Mouse (Mus musculus): ENCODE measurements around the gene Bckdha. TPM values are rescaled to one million over a fixed set of nuclear protein-coding genes. Genes with fewer than 3 reads are reported as not detected.

Gene Bckdha
- total RNA-seq (2014; fragmentation: Nextera tagmentation) (6.0 and 7.8 TPM in 2 replicates), total RNA-seq (2017) (20.4 and 23.8 TPM in 2 replicates), polyA plus RNA-seq (2012) (36.6 and 44.1 TPM in 2 replicates)

DNA sequence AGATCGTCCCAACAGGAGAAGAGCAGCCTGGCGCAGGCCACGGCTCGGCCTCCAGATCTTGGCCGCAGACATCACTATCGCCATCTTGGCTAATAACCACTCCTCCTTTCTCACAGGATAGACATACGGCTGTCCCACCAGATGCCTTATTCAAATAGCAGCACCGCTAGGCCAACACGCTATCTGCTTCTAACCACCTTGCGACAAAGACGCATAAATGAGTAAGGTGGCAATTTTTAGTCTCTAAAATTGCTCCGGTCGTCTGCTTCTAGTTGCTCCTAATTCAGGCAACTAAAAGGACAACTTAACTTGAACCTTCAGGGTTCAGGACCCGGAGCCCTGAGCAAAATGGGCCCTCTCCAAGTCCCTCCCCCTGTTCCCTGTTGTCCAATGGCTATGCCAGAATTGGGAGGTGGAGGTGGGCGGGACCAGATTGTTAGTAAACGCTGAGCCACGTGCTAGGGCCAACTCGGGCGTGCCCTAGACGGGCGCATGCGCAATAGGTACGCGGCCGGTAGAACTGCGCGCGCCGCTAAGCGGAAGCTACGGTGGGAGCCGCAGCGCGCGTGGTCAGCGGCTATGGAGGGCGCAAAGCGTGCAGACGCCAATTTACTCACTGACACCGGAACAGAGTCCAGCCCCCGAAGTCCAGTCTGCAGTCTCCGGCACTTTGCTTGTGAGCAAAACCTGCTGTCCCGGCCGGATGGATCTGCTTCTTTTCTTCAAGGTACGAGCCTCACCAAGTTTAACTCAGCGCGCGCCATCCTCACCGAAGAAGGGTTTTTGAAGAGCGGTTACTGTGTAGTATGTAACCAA, at the start of gene Bckdha, which contains the start of gene Exosc5:
TSS of gene Bckdha (minus strand) at position 325 of the 816 bp plus-strand sequence.
TSS of gene Exosc5 (plus strand) at position 508 of the 816 bp plus-strand sequence.
- Histone ChIP-seq H3K27me3 (ENCODE audit: insufficient read depth, low read length) (no peaks in the 10 kb centered on the region), H3K9me3 (replicated peaks) (no peaks in the 10 kb centered on the region), H3K36me3 (replicated peaks) (peaks cover 40% of the 10 kb centered on the region), H3K4me1 (ENCODE audit: insufficient read depth, low read depth, low read length) (peaks cover 59% of the 10 kb centered on the region), H3K4me3 (ENCODE audit: low read depth, low read length) (peak within 1 kb of the TSS; percentile 77)
- DNase-seq (ENCODE audit: low spot score) (peak; percentile 94), ATAC-seq (ENCODE audit: extremely low read depth, insufficient number of reproducible peaks, low FRiP score, poor library complexity, severe bottlenecking) (peak; percentile 98)
- TF ChIP-seq TAL1 (conservative IDR thresholded peaks at IDR 0.05; ENCODE audit: low read depth, low read length), result no peak
- TF ChIP-seq GATA2 (IDR thresholded peaks at IDR 0.05; ENCODE audit: borderline replicate concordance, low read depth, low read length), result no peak
- TF ChIP-seq POLR2AphosphoS5 (IDR thresholded peaks at IDR 0.05; ENCODE audit: insufficient replicate concordance, low read depth, low read length), result no peak
- no peak for TF ChIP-seq CTCF (IDR thresholded peaks at IDR 0.05; ENCODE audit: low read depth, low read length)
- no peak for TF ChIP-seq GATA1 (IDR thresholded peaks at IDR 0.05; ENCODE audit: borderline replicate concordance, low read length)

DNA sequence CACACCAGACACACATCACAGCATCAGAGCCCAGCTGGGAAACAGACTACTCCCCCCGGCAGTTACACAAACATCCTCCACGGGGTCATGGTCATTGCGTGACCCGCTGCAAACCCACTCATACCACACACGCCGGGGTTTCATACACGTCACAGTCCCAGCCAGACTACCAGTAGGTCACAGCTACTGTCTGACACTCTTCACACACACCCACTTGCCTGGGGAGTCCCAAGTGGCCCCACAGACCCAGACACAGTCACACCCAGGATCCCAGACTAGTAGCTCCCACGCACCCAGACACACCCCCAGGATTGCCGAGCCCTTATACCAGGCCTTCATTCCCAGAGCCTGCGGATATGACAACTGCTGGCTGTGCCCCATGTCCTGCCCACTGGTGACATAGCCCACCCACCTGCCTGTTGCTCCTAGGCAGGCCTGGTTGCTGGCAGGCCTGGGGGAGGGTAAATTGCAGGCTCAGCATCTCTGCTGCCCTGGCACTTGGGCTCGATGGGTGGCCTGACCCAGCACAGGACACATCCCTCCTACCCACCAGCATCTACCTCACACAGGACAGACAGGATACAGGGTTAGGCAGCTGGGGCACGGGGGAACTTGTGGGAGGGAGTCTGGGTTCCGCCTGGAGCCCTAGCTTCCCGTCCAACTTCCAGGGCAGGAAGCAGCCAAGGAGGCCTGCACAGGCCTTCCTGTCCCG, 49.0 kb upstream of the Bckdha start:
- H3K4me1 ChIP-seq (ENCODE audit: insufficient read depth, low read depth, low read length), result peaks cover 90% of the 10 kb centered on the region
- H3K36me3 ChIP-seq (replicated peaks), result peaks cover 98% of the 10 kb centered on the region
- H3K27me3 ChIP-seq (ENCODE audit: insufficient read depth, low read length), result no peaks in the 10 kb centered on the region
- peak overlapping the region; percentile 5; the same call in 1 of the 2 replicates for H3K4me3 ChIP-seq (ENCODE audit: low read depth, low read length)
- DNase-seq (ENCODE audit: low spot score), result no peak
- H3K9me3 ChIP-seq (replicated peaks), result no peaks in the 10 kb centered on the region
- ATAC-seq (ENCODE audit: extremely low read depth, insufficient number of reproducible peaks, low FRiP score, poor library complexity, severe bottlenecking), result no peak
- TF ChIP-seq POLR2AphosphoS5 (IDR thresholded peaks at IDR 0.05; ENCODE audit: insufficient replicate concordance, low read depth, low read length) (peak; percentile 47), CTCF (IDR thresholded peaks at IDR 0.05; ENCODE audit: low read depth, low read length) (no peak)

DNA sequence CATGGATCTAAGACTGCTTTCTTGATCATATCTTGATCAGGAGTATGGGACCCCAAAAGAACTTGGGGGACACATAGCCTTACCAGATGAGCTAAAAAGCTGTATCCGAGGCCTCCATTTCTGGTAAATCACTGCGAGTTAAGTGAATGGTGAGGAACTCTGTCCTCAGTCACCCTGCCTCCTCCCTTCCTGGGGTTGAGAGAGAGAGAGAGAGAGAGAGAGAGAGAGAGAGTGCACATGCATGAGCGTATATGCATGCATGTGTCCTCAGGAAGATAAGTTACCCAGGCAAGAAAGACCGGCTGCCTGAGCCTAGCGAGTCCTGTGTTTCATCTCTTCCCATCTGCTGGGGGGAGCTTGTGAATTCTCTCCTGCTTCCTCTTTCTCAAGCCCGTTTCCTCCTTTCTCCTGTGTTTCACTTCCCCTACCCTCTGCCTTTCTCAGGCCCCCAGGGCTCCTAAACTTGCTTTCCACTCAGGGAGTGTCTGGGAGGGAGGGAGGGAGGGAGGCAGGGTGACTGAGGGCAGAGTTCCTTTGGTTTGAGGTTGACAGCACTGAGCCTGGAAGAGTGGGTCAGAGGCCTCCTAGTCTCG, 47.9 kb upstream of the Bckdha start:
- Histone ChIP-seq H3K4me3 (ENCODE audit: low read depth, low read length) (no peak overlapping the region), H3K27me3 (ENCODE audit: insufficient read depth, low read length) (no peaks in the 10 kb centered on the region), H3K9me3 (replicated peaks) (peaks cover 4% of the 10 kb centered on the region), H3K4me1 (ENCODE audit: insufficient read depth, low read depth, low read length) (peaks cover 81% of the 10 kb centered on the region), H3K36me3 (replicated peaks) (peaks cover 97% of the 10 kb centered on the region)
- no peak for ATAC-seq (ENCODE audit: extremely low read depth, insufficient number of reproducible peaks, low FRiP score, poor library complexity, severe bottlenecking)
- DNase-seq (ENCODE audit: low spot score), result no peak
- 0 out of 2 replicates have a peak, but pooled peaks have one; percentile 10 for TF ChIP-seq POLR2AphosphoS5 (IDR thresholded peaks at IDR 0.05; ENCODE audit: insufficient replicate concordance, low read depth, low read length)
- TF ChIP-seq TAL1 (conservative IDR thresholded peaks at IDR 0.05; ENCODE audit: low read depth, low read length), result no peak

DNA sequence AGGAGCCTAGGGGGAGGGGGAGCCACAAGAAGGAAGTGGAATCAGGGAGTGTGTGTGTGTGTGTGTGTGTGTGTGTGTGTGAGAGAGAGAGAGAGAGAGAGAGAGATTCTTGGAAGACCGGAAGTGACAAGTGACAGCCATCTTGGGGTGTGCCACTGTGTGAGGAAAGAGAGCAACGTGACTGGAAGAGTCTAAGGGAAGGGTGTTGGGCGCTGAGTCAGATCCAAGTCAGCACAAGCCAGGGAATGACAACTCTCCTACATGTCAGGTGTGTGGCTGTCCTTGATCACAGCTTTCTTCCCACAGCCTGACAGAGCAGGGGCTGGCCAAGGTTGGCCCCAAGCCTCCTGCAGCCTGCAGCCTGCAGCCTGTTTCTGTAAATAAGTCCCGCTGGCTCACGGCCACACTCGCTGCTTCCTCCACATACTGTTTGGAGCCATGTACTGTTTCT, 47.0 kb upstream of the Bckdha start:
- Histone ChIP-seq H3K4me1 (ENCODE audit: insufficient read depth, low read depth, low read length) (peaks cover 73% of the 10 kb centered on the region), H3K36me3 (replicated peaks) (peaks cover 97% of the 10 kb centered on the region), H3K27me3 (ENCODE audit: insufficient read depth, low read length) (no peaks in the 10 kb centered on the region), H3K9me3 (replicated peaks) (peaks cover 13% of the 10 kb centered on the region), H3K4me3 (ENCODE audit: low read depth, low read length) (peak overlapping the region; percentile 52; the same call in 1 of the 2 replicates)
- TF ChIP-seq POLR2AphosphoS5 (IDR thresholded peaks at IDR 0.05; ENCODE audit: insufficient replicate concordance, low read depth, low read length), result 0 out of 2 replicates have a peak, but pooled peaks have one; percentile 59
- no peak for TF ChIP-seq CTCF (IDR thresholded peaks at IDR 0.05; ENCODE audit: low read depth, low read length)
- no peak for ATAC-seq (ENCODE audit: extremely low read depth, insufficient number of reproducible peaks, low FRiP score, poor library complexity, severe bottlenecking)
- DNase-seq (ENCODE audit: low spot score), result no peak

DNA sequence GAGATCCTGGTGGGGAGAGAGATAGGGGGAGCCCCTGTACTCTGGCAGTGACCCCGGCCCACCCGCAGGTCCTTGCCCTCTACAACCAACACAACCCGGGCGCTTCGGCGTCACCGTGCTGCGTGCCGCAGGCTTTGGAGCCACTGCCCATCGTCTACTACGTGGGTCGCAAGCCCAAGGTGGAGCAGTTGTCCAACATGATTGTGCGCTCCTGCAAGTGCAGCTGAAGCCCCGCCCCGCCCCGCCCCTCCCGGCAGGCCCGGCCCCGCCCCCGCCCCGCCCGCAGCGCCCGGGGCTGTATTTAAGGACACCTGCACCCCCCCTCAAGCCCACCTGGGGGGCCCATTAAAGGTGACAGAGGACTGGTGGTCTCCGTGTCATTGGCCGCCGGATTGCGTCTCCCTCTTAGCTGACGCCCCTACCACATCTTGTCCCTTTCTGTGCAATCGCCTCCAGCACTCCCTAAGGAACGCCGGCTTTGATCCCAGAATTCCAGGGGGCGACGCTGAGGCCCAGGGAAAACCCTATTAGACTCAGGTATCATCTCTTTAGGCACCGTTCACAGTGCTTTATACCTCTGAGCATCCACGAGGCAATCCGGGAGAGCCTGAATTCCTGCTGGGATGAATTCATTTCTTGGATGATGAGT, 46.1 kb upstream of the Bckdha start:
- Histone ChIP-seq H3K9me3 (replicated peaks) (peaks cover 17% of the 10 kb centered on the region), H3K4me3 (ENCODE audit: low read depth, low read length) (no peak overlapping the region; the same call in 1 of the 2 replicates), H3K36me3 (replicated peaks) (peaks cover 97% of the 10 kb centered on the region), H3K27me3 (ENCODE audit: insufficient read depth, low read length) (no peaks in the 10 kb centered on the region), H3K4me1 (ENCODE audit: insufficient read depth, low read depth, low read length) (peaks cover 63% of the 10 kb centered on the region)
- no peak for ATAC-seq (ENCODE audit: extremely low read depth, insufficient number of reproducible peaks, low FRiP score, poor library complexity, severe bottlenecking)
- DNase-seq (ENCODE audit: low spot score), result no peak
- TF ChIP-seq GATA1 (IDR thresholded peaks at IDR 0.05; ENCODE audit: borderline replicate concordance, low read length) (no peak), GATA2 (IDR thresholded peaks at IDR 0.05; ENCODE audit: borderline replicate concordance, low read depth, low read length) (no peak), TAL1 (conservative IDR thresholded peaks at IDR 0.05; ENCODE audit: low read depth, low read length) (no peak), POLR2AphosphoS5 (IDR thresholded peaks at IDR 0.05; ENCODE audit: insufficient replicate concordance, low read depth, low read length) (no peak), CTCF (IDR thresholded peaks at IDR 0.05; ENCODE audit: low read depth, low read length) (no peak)

Measured in G1E (cell line).